Mouse (Mus musculus): Measurements from ENCODE around the gene Lgals4. TPM values are rescaled to one million over a fixed set of nuclear protein-coding genes. Genes with fewer than 3 reads are reported as not detected.

Gene Lgals4
- total and polyA plus RNA-seq, 2 experiments from 2014 or later = 3.5 to 4.8 TPM

- Histone ChIP-seq H3K4me1 (ENCODE audit: insufficient read depth, low read length) (no peaks in the 10 kb centered on the region), H3K4me3 (ENCODE audit: low read depth, low read length) (no peak overlapping the region), H3K9ac (replicated peaks; ENCODE audit: low read length, poor library complexity, severe bottlenecking) (no peak overlapping the region), H3K4me2 (ENCODE audit: low read depth, low read length, poor library complexity, severe bottlenecking) (no peak overlapping the region), H3K9me3 (ENCODE audit: low read length) (no peaks in the 10 kb centered on the region), H3K36me3 (ENCODE audit: insufficient read depth, low read length) (0 out of 2 replicates have a peak, but pooled peaks cover under 1% of the 10 kb centered on the region), H3K27ac (ENCODE audit: low read depth, low read length) (no peak overlapping the region), H3K27me3 (ENCODE audit: insufficient read depth, low read length) (no peaks in the 10 kb centered on the region)
- no peak for TF ChIP-seq CTCF (IDR thresholded peaks at IDR 0.05)
- DNase-seq (ENCODE audit: low spot score) (no peak), ATAC-seq (ENCODE audit: low FRiP score) (no peak)
- 85% methylated on average over 5 of the region's 5 CpGs for WGBS
These were observed 3.3 kb downstream of the Lgals4 start for GRCm38 (mm10) chr7:28836936-28837335.

GRCm38 (mm10) chr7:28838331-28838730 lies 4.7 kb downstream of the Lgals4 start:
- no peak for TF ChIP-seq CTCF (IDR thresholded peaks at IDR 0.05)
- no peak overlapping the region for H3K9ac ChIP-seq (replicated peaks; ENCODE audit: low read length, poor library complexity, severe bottlenecking)
- ATAC-seq (ENCODE audit: low FRiP score) = no peak
- H3K4me1 ChIP-seq (ENCODE audit: insufficient read depth, low read length) = no peaks in the 10 kb centered on the region
- H3K27me3 ChIP-seq (ENCODE audit: insufficient read depth, low read length) = no peaks in the 10 kb centered on the region
- H3K4me2 ChIP-seq (ENCODE audit: low read depth, low read length, poor library complexity, severe bottlenecking) = no peak overlapping the region
- H3K4me3 ChIP-seq (ENCODE audit: low read depth, low read length) = no peak overlapping the region
- H3K36me3 ChIP-seq (ENCODE audit: insufficient read depth, low read length) = no peaks in the 10 kb centered on the region
- WGBS = 86% methylated on average over 9 of the region's 9 CpGs
- no peaks in the 10 kb centered on the region for H3K9me3 ChIP-seq (ENCODE audit: low read length)
- no peak for DNase-seq (ENCODE audit: low spot score)
- no peak overlapping the region for H3K27ac ChIP-seq (ENCODE audit: low read depth, low read length)

- TF ChIP-seq CTCF (IDR thresholded peaks at IDR 0.05) = no peak
- H3K27ac ChIP-seq (ENCODE audit: low read depth, low read length) = no peak overlapping the region
- no peaks in the 10 kb centered on the region for H3K4me1 ChIP-seq (ENCODE audit: insufficient read depth, low read length)
- H3K4me2 ChIP-seq (ENCODE audit: low read depth, low read length, poor library complexity, severe bottlenecking) = no peak overlapping the region
- WGBS = 74% methylated on average over 1 of the region's 1 CpGs
- DNase-seq (ENCODE audit: low spot score) (no peak), ATAC-seq (ENCODE audit: low FRiP score) (no peak)
- H3K9ac ChIP-seq (replicated peaks; ENCODE audit: low read length, poor library complexity, severe bottlenecking) = no peak overlapping the region
- H3K36me3 ChIP-seq (ENCODE audit: insufficient read depth, low read length) = no peaks in the 10 kb centered on the region
- no peaks in the 10 kb centered on the region for H3K27me3 ChIP-seq (ENCODE audit: insufficient read depth, low read length)
- no peaks in the 10 kb centered on the region for H3K9me3 ChIP-seq (ENCODE audit: low read length)
- H3K4me3 ChIP-seq (ENCODE audit: low read depth, low read length) = no peak overlapping the region
These were observed 13.6 kb downstream of the Lgals4 start for GRCm38 (mm10) chr7:28847273-28847672.

GRCm38 (mm10) chr7:28849700-28850236 lies 16.1 kb downstream of the Lgals4 start:
- Histone ChIP-seq H3K36me3 (ENCODE audit: insufficient read depth, low read length) (no peaks in the 10 kb centered on the region), H3K4me1 (ENCODE audit: insufficient read depth, low read length) (no peaks in the 10 kb centered on the region), H3K9me3 (ENCODE audit: low read length) (no peaks in the 10 kb centered on the region), H3K27me3 (ENCODE audit: insufficient read depth, low read length) (no peaks in the 10 kb centered on the region), H3K4me2 (ENCODE audit: low read depth, low read length, poor library complexity, severe bottlenecking) (no peak overlapping the region), H3K4me3 (ENCODE audit: low read depth, low read length) (no peak overlapping the region), H3K27ac (ENCODE audit: low read depth, low read length) (no peak overlapping the region), H3K9ac (replicated peaks; ENCODE audit: low read length, poor library complexity, severe bottlenecking) (no peak overlapping the region)
- 50% methylated on average over 1 of the region's 1 CpGs for WGBS
- no peak for DNase-seq (ENCODE audit: low spot score)
- TF ChIP-seq CTCF (IDR thresholded peaks at IDR 0.05) = no peak
- ATAC-seq (ENCODE audit: low FRiP score) = no peak

GRCm38 (mm10) chr7:28850642-28851041 lies 17.0 kb downstream of the Lgals4 start:
- H3K4me1 ChIP-seq (ENCODE audit: insufficient read depth, low read length) = no peaks in the 10 kb centered on the region
- H3K9me3 ChIP-seq (ENCODE audit: low read length) = no peaks in the 10 kb centered on the region
- ATAC-seq (ENCODE audit: low FRiP score) (no peak), DNase-seq (ENCODE audit: low spot score) (no peak)
- no peaks in the 10 kb centered on the region for H3K36me3 ChIP-seq (ENCODE audit: insufficient read depth, low read length)
- no peaks in the 10 kb centered on the region for H3K27me3 ChIP-seq (ENCODE audit: insufficient read depth, low read length)
- H3K4me3 ChIP-seq (ENCODE audit: low read depth, low read length) = no peak overlapping the region
- H3K9ac ChIP-seq (replicated peaks; ENCODE audit: low read length, poor library complexity, severe bottlenecking) = no peak overlapping the region
- no peak for TF ChIP-seq CTCF (IDR thresholded peaks at IDR 0.05)
- 83% methylated on average over 4 of the region's 4 CpGs for WGBS
- H3K27ac ChIP-seq (ENCODE audit: low read depth, low read length) = no peak overlapping the region
- no peak overlapping the region for H3K4me2 ChIP-seq (ENCODE audit: low read depth, low read length, poor library complexity, severe bottlenecking)

GRCm38 (mm10) chr7:28859953-28860352 lies 26.3 kb downstream of the Lgals4 start:
- Histone ChIP-seq H3K27ac (ENCODE audit: low read depth, low read length) (no peak overlapping the region), H3K9me3 (ENCODE audit: low read length) (no peaks in the 10 kb centered on the region), H3K4me2 (ENCODE audit: low read depth, low read length, poor library complexity, severe bottlenecking) (no peak overlapping the region), H3K36me3 (ENCODE audit: insufficient read depth, low read length) (no peaks in the 10 kb centered on the region), H3K9ac (replicated peaks; ENCODE audit: low read length, poor library complexity, severe bottlenecking) (no peak overlapping the region), H3K27me3 (ENCODE audit: insufficient read depth, low read length) (no peaks in the 10 kb centered on the region), H3K4me1 (ENCODE audit: insufficient read depth, low read length) (no peaks in the 10 kb centered on the region), H3K4me3 (ENCODE audit: low read depth, low read length) (no peak overlapping the region)
- WGBS = 96% methylated on average over 2 of the region's 2 CpGs
- ATAC-seq (ENCODE audit: low FRiP score) = no peak
- no peak for TF ChIP-seq CTCF (IDR thresholded peaks at IDR 0.05)
- no peak for DNase-seq (ENCODE audit: low spot score)
